Mouse (Mus musculus) thymus, adult 18-20 months (tissue): ENCODE data around the gene Plgrkt.
"Not testable (repeated sequence)": the region's sequence is repeated elsewhere in the genome, so short reads cannot be mapped to it uniquely, and the experiment has no call there.

ENCODE experiments used
- DNase-seq, 2 experiments: peaks; one replicate each; pipeline ENCODE4 v3.0.0; 2022; ENCODE audit warnings: mixed read lengths in 2 of 2

Gene Plgrkt

GRCm38 (mm10) chr19:29366969-29367622, at the start of gene Plgrkt, which contains the start of gene Cd274:
Gene Plgrkt (minus strand): TSS chr19:29367390.
Gene Cd274 (plus strand): TSS chr19:29367455.
- DNase-seq: peak; percentile 84 to 91

DNA sequence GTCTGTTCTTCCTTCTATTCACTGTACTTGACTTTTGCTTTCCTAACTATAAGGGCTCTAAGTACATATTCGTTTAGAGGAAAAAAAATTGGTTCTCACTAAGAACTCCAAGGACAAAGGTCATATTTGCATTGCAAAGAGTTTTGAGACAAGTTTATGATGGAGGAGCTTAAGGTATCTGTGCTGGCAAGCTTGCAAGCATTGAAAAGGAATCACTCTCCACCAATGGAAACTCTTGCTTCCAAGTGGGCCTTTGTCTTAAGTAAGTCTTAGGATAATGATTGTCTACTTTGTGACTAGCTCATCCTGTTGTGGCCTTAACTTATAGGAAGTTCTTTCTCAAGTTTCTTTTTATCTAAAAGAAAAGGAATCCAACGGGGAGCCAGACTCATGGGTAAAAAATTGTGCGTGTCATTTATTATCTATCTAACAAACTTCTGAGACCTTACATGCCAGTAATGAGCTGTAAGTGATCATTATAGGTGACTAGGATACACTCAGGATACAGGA, 49.3 kb upstream of the Plgrkt start:
- DNase-seq: no peak

- not testable (repeated sequence) for DNase-seq
Measured at GRCm38 (mm10) chr19:29414917-29415316, 47.7 kb upstream of the Plgrkt start.

DNA sequence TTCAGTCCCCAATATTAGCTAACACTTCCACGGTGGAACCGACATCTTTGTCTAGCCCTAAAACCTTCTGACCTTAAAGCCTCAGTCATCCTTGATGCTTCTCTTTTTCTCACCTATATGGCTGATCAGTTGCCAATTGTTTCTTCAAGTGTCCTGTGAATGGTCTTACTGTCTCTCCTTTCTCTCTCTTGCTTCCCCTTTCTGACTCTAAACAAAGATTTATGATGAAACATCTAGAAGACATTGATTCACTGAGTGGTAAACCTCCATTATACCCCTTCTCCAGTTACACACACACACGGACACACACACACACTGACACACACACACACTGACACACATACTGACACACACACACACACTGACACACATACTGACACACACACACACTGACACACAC, 47.3 kb upstream of the Plgrkt start:
- no peak for DNase-seq

DNA sequence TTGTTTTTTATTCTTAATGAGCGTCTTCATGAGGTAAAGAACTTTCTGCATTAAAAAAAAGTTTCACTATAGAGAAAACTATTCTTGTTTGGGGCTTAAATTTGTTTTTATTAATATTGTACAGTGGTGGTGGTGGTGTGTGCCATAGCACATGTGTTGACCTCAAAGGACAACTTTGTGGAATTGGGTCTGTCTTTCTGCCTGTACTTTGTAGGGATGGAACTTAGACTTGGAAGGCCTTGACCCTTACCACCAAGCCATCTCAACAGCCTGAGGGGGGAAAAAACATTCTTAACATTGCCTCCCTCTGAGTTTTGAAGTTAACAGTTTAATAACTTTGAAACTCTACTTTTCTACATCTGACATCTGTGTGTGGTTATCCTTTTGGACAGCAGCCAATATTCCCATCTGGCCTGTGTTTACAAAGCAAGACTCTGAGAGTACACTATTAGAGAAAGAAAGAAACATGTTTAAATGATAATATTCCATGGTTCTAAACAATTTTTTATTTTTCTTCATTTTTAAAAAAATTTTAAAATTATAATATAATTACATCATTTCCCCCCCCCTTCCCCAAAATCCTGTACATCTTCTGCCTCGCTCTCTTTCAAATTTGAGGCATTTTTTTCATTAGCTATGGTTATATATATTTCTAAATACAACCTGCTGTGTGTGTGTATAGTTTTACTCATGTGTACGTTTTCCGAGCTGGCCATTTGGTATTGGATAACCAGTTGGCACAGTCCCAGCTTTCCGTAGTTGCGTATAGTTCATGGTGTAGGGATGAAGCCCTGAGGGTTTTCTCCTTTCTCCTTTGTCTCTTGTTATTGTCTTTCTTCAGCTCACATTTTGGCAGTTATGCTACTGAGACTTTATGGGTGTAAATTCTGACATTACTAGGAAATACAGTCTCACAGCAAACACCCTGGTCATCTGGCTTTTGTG, 45.6 kb upstream of the Plgrkt start:
- no peak for DNase-seq

- no peak for DNase-seq
Measured at GRCm38 (mm10) chr19:29410619-29411018, 43.4 kb upstream of the Plgrkt start, which contains the start of gene Pdcd1lg2. Gene Pdcd1lg2 (plus strand): TSS chr19:29410919.

DNA sequence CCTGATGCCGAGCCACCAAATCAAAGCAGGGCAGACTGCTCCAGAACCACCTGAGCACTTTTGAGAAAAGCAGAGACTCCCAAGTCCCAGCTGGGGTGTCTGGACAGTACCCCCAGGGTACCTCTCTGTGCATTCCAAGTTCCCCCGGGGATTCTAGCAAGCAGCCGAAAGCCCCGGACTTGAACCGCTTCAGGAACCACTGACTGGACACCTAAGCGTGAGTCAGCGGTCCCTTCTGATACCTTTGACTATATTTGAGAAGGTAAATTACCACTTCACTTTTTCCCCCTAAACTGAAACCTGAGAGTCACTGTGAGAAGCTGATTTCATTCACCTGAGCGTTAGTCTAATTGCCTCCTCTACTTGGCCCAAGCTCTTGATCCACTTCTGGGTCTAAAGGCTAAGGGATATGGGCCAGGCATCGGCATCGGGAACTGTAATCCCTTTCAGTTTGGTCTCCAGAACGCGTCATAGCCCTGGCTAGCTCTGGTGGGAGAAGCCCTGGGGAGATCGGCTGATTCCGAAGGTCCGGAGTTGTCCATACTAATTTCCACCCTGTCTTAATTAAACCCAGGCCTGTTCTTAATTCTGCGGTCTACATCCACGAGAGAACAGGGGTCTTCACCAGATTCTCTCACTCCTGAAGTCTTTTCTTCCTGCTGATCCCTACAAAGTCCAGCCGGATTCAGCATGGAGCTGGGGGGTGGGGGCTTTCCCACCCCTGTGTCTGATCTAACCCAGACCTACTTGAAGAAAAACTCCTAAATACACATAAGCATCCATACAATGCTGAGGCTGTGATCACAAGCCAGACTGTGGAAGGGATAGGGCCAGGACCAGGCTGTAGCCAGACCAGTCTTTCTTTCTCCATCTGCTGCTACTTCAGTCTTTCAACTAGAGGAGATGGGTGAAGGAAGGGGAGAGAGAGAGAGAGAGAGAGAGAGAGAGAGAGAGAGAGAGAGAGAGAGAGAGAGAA, 39.1 kb upstream of the Plgrkt start:
- DNase-seq: no peak

DNA sequence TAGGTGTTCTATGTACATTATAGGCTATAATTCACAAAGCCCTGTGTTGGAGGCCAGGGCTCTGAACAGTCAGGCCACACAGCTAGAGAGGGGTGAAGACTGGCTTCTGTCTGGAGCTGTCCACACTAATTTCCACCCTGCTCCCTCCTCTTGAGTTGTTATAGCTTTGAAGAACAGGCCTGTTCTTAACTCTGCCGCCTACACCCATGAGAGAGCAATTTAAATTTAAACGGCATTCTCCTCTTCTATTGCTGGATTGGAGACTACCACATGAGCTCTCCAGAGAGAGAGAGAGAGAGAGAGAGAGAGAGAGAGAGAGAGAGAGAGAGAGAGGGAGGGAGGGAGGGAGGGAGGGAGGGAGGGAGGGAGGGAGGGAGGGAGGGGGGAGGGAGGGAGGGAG, 38.2 kb upstream of the Plgrkt start:
- DNase-seq: no peak

DNA sequence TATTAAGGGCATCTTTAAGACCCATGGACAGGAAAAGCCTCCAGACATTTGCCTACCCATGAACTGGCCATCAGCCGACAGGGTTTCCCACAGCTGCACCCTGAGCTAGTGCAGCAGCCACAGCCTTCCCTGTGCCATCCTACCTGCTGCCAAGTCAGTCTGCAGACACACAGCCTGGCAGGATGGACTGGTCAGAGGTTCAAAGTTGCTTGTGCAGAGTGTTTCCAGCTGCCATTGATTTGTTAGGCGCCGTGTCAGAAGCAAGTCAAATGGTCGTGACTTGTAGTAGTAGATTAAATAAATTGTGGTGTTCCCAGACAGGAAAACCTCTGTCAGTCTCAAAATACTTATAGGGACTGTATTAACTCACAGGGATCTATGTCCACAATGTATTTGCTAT, 36.1 kb upstream of the Plgrkt start:
- DNase-seq: no peak

DNA sequence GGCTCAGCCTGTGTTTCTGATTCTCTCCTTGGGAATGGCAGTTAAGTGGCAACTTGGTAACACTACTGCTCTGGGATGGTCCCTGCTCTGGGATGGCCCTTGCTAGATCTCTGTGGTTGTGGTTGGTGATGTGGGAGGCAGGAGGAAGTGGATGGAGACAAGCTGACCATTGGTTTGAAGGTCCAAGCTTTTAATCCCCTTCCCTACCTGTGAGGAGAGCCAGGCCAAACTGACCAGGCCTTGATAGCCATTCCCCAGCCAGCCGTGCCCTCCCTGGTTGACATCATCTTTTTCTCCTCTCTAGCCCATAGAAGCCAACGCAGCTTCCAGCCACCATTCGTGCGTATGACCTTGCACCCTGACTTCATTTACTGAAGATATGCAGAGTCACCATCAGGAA, 35.4 kb upstream of the Plgrkt start:
- no peak for DNase-seq

- no peak for DNase-seq
Measured at GRCm38 (mm10) chr19:29400466-29400865, 33.3 kb upstream of the Plgrkt start.

DNA sequence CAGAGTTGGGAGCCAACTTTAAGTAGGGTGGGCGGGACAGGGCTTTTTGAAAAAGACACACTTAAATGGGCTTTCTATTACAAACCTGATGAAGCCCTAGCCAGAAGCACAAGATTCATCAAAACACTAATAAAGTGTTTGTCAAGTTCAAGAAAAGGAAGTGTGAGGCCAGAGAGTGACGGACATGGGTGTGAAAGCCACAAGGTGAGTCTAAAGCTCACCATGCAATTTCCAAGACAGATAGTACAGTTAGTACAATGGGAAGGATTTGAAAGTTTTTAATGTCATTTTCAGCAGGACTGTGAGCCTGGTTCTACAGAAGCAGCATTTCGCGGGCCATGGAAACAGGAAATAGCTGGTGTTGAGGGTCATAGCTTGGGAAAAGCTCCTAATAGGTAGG, 32.6 kb upstream of the Plgrkt start:
- no peak for DNase-seq

- no peak for DNase-seq
Measured at GRCm38 (mm10) chr19:29396353-29396752, 29.2 kb upstream of the Plgrkt start.

DNA sequence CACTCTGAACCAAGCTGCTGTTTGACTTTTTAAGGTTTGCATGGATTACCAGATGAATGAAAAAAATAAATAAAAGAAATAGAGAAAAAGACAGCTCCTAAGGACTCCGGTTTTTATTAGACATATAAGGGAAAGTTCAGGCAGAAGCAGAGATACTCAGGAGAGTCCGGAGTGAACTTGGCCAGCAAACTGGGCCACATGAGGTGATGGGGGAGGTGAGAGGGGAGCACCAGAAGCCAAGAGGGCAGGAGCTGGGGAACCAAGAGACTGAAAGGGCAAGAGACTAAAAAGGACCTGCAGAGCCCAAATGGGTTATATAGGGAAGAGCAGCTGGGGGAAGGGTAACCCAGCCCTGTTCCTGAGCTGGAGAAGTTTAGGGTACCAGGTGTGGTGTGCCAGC, 27.5 kb upstream of the Plgrkt start:
- no peak for DNase-seq

- DNase-seq: no peak
Measured at GRCm38 (mm10) chr19:29393333-29393732, 26.1 kb upstream of the Plgrkt start.

DNA sequence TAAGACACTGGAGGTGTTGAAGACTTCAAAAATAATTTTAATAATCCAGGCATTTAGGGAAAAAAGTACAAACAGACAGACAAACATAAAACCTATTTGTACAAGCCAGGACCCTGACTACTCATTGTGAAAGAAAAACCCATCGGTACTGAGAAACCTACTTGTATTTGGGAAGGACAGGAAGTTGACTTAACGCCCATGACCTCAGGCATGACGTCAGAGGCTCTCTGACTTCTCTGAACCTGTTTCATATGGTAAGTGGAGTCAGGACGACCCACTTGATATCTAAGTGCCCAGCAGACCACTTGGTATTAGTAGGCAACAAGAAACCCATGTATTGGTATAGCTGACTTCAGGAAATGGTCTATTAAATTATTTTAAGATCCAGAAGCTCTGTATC, 24.1 kb upstream of the Plgrkt start:
- DNase-seq: no peak

DNA sequence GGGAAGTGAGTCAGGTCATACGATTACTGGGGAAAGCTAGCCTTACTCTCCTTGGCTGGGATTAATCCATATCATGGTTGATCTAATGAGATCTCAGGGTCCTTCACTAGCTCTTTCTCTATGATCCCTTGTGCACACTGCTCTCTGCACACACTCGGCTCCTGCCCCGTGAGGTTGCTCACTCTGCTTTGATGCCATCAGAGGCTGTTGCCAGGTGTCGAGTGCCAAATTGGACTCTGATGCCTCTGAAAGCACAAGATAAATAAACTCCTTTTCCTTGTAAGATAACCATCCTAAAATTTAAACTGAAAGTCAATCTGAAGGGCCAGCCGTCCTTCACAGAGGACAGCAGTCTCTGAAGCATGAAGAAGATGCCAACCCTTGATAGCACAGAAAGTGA, 23.3 kb upstream of the Plgrkt start:
- no peak for DNase-seq

GRCm38 (mm10) chr19:29388818-29389217, 21.6 kb upstream of the Plgrkt start:
- no peak for DNase-seq

DNA sequence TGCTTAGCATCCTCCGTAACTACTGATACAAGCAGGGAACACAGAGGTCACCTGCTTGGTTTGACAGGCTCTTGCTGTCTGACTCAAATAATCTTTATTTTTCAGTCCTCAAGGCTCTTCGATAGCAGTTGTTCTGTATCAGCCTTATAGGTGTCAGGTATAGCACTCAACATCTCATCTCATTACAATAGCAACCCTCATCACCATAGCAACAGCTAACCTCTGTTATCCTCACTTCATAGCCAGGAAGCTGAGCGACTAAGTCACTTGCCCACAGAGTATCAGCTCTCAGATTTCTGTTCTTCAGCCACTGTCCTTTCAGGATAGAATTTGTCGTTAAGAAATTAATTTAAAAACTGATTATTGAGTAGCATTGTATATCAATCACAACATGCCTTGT, 18.6 kb upstream of the Plgrkt start:
- no peak for DNase-seq

DNA sequence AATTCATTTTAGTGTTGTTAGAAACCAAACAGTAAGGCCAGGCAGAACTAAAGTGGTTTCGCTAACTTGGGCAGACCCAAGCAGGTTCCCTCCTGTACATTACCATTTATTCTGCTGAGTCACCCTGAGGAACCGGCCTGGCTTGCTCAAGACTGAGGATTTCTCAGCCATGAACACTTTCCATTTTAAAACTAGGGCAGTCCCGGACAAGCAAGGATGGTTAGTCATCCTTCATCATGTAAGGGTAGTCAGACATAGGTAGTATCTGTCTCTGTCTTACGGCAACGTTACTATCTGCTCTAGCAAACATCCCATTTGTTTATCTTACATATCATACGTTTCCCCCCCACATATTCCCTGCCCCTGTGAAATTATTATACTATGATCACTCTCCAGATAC, 17.8 kb upstream of the Plgrkt start:
- no peak for DNase-seq

- DNase-seq: no peak
Measured at GRCm38 (mm10) chr19:29384412-29384811, 17.2 kb upstream of the Plgrkt start.

GRCm38 (mm10) chr19:29383368-29383767, 16.2 kb upstream of the Plgrkt start:
- DNase-seq: no peak
